Mouse (Mus musculus) ES-E14 (cell line): Measurements from ENCODE around the gene Nol4l.

Experiments used
- CHD2 ChIP-seq: IDR thresholded peaks from 2 replicates; pipeline ENCODE4 v1.6.1; 2014; ENCODE audit warnings: mild to moderate bottlenecking, low read depth, low read length, inconsistent platforms
- HCFC1 ChIP-seq: IDR thresholded peaks from 2 replicates; pipeline ENCODE4 v1.6.1; 2012; ENCODE audit warnings: low read length, inconsistent platforms, borderline replicate concordance; ENCODE audit not compliant: insufficient read depth
- ZC3H11A ChIP-seq: IDR thresholded peaks from 2 replicates; pipeline ENCODE4 v1.6.1; 2012; ENCODE audit warnings: low read depth, mild to moderate bottlenecking, inconsistent platforms, low read length, borderline replicate concordance

DNA sequence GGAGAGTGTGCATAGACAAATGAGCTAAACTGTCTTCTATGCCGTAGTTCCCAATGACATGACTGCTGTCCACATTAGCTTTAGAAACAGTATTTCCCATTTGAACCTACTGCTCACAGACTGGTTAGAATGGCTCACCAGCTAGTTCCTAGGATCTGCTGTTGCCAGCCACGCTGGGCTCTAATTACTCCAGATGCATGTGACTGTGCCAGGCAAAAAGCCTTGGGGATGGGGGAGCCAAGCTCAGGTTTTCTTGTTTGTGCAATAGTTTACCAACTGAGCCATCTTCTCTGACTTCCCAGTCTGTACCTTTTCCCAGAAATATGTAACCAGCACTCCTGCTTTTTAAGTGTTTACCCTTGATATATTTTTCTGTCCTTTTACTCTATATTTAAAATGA, 154.4 kb downstream of the Nol4l start:
- TF ChIP-seq CHD2 = no peak
- no peak for TF ChIP-seq HCFC1
- no peak for TF ChIP-seq ZC3H11A
